Mouse (Mus musculus): ENCODE measurements around the gene Coro7.

DNA sequence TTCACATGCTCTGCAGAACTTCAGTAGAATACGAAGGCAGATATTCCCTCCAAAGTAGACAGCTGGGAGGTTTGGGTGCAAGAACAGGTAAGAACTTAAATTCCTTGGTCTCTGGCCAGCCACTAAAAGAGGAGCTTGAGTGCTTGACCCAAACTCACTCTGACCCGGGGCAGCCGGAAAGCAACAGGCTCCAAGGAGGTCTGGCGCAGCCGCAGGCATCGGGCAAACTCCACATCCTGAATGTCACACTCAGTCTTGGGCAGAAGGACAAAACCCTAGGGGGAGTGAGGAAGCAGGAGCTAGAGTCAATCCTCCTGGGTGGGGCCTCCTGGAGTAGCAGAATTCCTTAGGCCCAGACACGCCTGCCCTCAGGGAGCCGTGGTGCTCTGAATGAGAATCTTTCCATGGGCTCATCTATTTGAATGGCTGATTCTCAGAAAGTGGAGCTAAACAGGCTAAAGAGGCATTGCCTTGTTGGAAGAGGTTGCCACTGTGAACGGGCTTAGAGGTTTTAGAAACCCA lies 50.6 kb downstream of the Coro7 start:
- TF ChIP-seq EP300 (IDR thresholded peaks at IDR 0.05) (no peak), CTCF (IDR thresholded peaks at IDR 0.05) (no peak)
